Mouse (Mus musculus) bone marrow macrophage, adult 2 months (primary cell): ENCODE data around the gene Psmd7. TPM values are rescaled to one million over a fixed set of nuclear protein-coding genes. Genes with fewer than 3 reads are reported as not detected.
A peak's percentile ranks its signal among the peaks of the same experiment; 100 is the strongest.

Source experiments
- H3K27ac ChIP-seq: 2 replicates; pipeline ENCODE4 v1.5.1; 2012; ENCODE audit warnings: low read depth, low read length; ENCODE audit not compliant: insufficient read depth
- H3K4me1 ChIP-seq: 2 replicates; pipeline ENCODE4 v1.6.1; 2012; ENCODE audit warnings: low read length; ENCODE audit not compliant: control insufficient read depth, insufficient read depth
- H3K4me3 ChIP-seq: 2 replicates; pipeline ENCODE4 v1.5.1; 2012; ENCODE audit warnings: mild to moderate bottlenecking, low read length, moderate library complexity; ENCODE audit not compliant: insufficient read depth
- CTCF ChIP-seq: IDR thresholded peaks from 2 replicates; pipeline ENCODE4 v1.5.1; 2012; ENCODE audit warnings: low read depth, mild to moderate bottlenecking, low read length, moderate library complexity
- POLR2A ChIP-seq: IDR thresholded peaks from 2 replicates; pipeline ENCODE4 v1.6.1; 2012; ENCODE audit warnings: mild to moderate bottlenecking, low read depth, low read length, borderline replicate concordance
- polyA plus RNA-seq: library from polyadenylated mRNA; stranded (reverse); fragments of >200 nt; gene quantifications from 2 replicates; pipeline ENCODE4 v1.2.4, GENCODE M21; 2012; ENCODE audit not compliant: missing spikeins, insufficient read depth, insufficient read length

Psmd7 gene
- polyA plus RNA-seq, 1 experiment, result 74.3 TPM

GRCm38 (mm10) chr8:107610845-107611244 is 22.6 kb upstream of the Psmd7 start:
- H3K27ac ChIP-seq, result no peak overlapping the region
- no peak for TF ChIP-seq POLR2A
- TF ChIP-seq CTCF, result no peak
- H3K4me1 ChIP-seq, result no peaks in the 10 kb centered on the region
- H3K4me3 ChIP-seq, result no peak overlapping the region

- no peak overlapping the region for H3K4me3 ChIP-seq
- H3K27ac ChIP-seq, result no peak overlapping the region
- H3K4me1 ChIP-seq, result no peaks in the 10 kb centered on the region
- TF ChIP-seq POLR2A, result no peak
- TF ChIP-seq CTCF, result no peak
Measured at GRCm38 (mm10) chr8:107608751-107609150, 20.5 kb upstream of the Psmd7 start.

- Histone ChIP-seq H3K4me1 (no peaks in the 10 kb centered on the region), H3K4me3 (no peak overlapping the region)
- TF ChIP-seq POLR2A, result no peak
- TF ChIP-seq CTCF, result peak; percentile 70
Measured at GRCm38 (mm10) chr8:107603026-107603425, 14.8 kb upstream of the Psmd7 start.

GRCm38 (mm10) chr8:107599691-107600090 is 11.4 kb upstream of the Psmd7 start:
- Histone ChIP-seq H3K4me1 (no peaks in the 10 kb centered on the region), H3K4me3 (no peak overlapping the region), H3K27ac (no peak overlapping the region)
- TF ChIP-seq CTCF, result no peak
- TF ChIP-seq POLR2A, result no peak

More at GRCm38 (mm10) chr8:107603026-107603425, 14.8 kb upstream of the Psmd7 start:
- no peak overlapping the region for H3K27ac ChIP-seq

GRCm38 (mm10) chr8:107597731-107598130 is 9.5 kb upstream of the Psmd7 start:
- Histone ChIP-seq H3K4me3 (no peak overlapping the region), H3K27ac (no peak overlapping the region), H3K4me1 (no peaks in the 10 kb centered on the region)
- TF ChIP-seq CTCF (no peak), POLR2A (no peak)

GRCm38 (mm10) chr8:107594817-107595216 is 6.6 kb upstream of the Psmd7 start:
- Histone ChIP-seq H3K27ac (no peak overlapping the region), H3K4me1 (no peaks in the 10 kb centered on the region), H3K4me3 (no peak overlapping the region)
- TF ChIP-seq POLR2A, result no peak
- no peak for TF ChIP-seq CTCF

GRCm38 (mm10) chr8:107593967-107594729 is 5.9 kb upstream of the Psmd7 start:
- no peak overlapping the region for H3K4me3 ChIP-seq
- TF ChIP-seq POLR2A (no peak), CTCF (no peak)
- H3K27ac ChIP-seq, result no peak overlapping the region
- no peaks in the 10 kb centered on the region for H3K4me1 ChIP-seq

GRCm38 (mm10) chr8:107587429-107587994 is 752 bp downstream of the Psmd7 start:
- H3K4me1 ChIP-seq, result peaks cover 8% of the 10 kb centered on the region
- peak overlapping the region; percentile 44 for H3K27ac ChIP-seq
- TF ChIP-seq CTCF (no peak), POLR2A (no peak)
- H3K4me3 ChIP-seq, result peak overlapping the region; percentile 91

- H3K4me1 ChIP-seq, result peaks cover 8% of the 10 kb centered on the region
Measured at GRCm38 (mm10) chr8:107582136-107582535, 6.1 kb downstream of the Psmd7 start.

GRCm38 (mm10) chr8:107581536-107581935 is 6.7 kb downstream of the Psmd7 start:
- no peak for TF ChIP-seq POLR2A
- TF ChIP-seq CTCF, result no peak
- Histone ChIP-seq H3K4me1 (peaks cover 8% of the 10 kb centered on the region), H3K4me3 (no peak overlapping the region), H3K27ac (no peak overlapping the region)

More at GRCm38 (mm10) chr8:107582136-107582535, 6.1 kb downstream of the Psmd7 start:
- Histone ChIP-seq H3K4me3 (no peak overlapping the region), H3K27ac (no peak overlapping the region)
- TF ChIP-seq CTCF (no peak), POLR2A (no peak)
